Mouse (Mus musculus) heart, postnatal 25 days (tissue): Measurements from ENCODE around the gene Rpl41. TPM values are rescaled to one million over a fixed set of nuclear protein-coding genes. Genes with fewer than 3 reads are reported as not detected.

ENCODE experiments used
- DNase-seq: peaks from one replicate; pipeline ENCODE4 v3.0.0; 2022; ENCODE audit warnings: low spot score
- intact Hi-C: fragments of 180-260 bp; cut with DNase I; formaldehyde crosslinking; loops from one replicate; pipeline ENCODE4 v1.15.1; 2025
- total RNA-seq, 2 experiments: library from RNA; stranded (reverse); gene quantifications; 2 replicates each; pipeline ENCODE4 v1.2.3; 2021

Gene Rpl41
- total RNA-seq, result 1,000 to 10,000 TPM; 1,495 to 1,582 TPM

DNA sequence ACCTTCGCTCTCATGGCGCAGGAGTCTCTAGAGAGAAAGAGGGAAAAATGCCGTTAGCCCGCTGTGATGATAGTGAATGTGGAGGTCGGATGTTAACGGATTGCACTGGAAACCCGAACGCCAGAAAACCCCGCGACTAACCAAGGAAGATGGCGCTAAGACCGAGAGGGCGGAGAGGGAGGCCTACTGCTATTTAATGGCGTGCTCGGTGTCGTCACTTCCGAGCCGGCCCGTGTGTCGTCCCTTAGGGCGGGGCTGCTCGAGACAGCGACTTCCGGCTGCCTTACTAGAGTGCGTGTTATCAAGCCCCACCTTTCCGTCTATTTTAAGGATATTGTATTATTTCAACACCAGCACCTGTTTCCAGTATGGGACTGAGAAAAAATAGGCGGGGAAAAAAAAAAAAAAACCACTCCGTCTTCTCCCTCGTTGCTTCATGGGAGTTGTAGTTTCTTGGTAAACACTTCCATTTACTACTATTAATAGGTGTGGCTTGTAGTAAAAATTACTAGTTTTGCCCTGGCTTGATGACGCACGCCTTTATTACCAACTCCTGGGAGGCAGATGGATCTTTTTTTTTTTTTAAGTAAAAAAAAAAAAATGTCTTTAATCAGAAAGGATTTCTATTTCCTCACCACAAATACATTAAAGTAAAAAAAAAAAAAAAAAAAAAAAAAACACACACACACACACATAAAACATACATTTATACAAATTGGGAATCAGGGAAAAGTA is at the start of gene Rpl41:
TSS of gene Rpl41 (minus strand) at position 359 of the 735 bp plus-strand sequence.
- intact Hi-C loops, result loop anchor here (5.0 kb wide), 1 partner anchor 52 kb away; the partner anchor contains the start of gene Myl6b
- peak; percentile 93 for DNase-seq

DNA sequence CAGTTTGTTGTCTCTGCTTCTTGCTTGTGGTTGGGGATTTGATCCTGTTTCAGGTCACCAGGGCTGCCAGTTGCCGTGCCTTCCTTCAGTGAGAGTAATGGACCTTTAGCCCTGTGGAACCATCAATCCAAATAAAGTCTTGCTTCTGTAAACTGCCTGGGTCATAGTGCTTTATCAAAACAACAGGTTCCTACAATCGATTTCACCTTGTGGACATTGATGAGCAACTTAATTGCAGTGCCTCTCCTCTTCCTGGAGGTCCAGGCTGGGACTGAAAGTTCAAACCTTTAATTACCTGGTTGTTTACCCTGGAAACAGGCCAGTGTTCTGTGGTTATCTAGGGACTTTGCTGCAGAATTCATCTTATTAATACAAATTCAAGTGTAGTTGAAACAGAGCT is 49.4 kb upstream of the Rpl41 start:
- no peak for DNase-seq
- intact Hi-C loops, result no loop called here

DNA sequence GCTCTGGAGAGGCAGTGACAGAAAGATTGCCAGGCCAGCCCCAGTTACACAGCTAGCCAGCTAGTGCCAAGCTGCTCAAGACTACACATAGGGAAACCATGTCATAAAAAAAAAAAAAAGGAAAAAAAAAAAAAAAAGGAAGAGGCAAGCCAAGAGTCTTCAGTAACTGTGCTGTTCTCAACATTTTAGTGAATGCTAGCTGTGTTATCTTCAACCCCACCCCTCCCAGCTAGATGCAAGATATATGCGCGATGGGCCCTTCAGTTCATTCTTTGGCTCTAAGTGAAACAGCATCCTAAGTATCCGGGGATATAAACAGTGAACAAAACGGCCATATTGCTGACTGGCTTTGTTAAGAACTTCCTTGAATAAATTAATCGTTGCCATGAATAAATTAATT is 43.7 kb upstream of the Rpl41 start:
- intact Hi-C loops, result no loop called here
- DNase-seq, result no peak

DNA sequence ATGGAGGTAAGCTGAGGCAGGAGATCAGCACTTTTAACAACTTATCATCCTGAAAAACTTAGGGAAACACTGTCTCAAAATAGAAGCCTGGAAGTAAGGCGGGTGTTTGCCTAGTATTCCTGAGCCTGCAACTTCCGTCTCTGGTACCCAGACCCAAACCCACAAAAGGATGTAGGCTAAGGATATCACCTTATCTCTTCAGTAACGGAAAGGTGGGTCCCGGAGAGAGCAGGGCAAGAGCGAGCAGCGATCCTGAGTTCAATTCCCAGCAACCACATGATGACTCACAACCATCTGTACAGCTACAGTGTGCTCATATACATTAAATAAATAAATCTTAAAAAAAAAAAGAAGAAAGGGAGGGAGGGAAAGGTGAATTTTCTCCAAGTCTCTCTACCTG is 42.3 kb upstream of the Rpl41 start:
- no peak for DNase-seq

DNA sequence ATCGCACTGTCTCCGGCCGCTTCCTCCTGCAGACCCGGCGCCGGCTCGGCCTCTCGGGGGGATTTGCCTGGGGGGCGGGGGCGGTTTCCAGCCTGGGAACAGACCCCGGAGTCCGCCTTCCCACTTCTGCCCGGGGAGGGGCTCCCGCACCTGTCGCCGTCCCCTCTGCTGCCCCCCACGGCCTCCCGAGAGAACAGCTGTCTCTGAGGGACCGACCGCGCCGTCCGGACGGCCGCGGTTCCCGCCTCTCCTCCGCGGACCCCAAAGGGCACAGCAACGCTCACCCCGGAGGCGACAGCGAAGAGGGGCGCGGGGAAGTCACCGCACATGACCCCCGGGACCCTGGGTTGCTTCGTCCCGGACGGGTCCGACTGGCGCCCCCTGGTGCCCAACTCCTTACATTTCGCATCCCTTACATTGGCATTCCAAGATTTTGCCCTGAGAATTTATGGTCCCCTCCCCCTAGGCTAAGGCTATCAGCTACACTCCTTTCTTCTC is 41.1 kb upstream of the Rpl41 start:
- DNase-seq, result peak; percentile 10
- intact Hi-C loops, result no loop called here

More for the DNA sequence above, 42.3 kb upstream of the Rpl41 start:
- intact Hi-C loops, result no loop called here

DNA sequence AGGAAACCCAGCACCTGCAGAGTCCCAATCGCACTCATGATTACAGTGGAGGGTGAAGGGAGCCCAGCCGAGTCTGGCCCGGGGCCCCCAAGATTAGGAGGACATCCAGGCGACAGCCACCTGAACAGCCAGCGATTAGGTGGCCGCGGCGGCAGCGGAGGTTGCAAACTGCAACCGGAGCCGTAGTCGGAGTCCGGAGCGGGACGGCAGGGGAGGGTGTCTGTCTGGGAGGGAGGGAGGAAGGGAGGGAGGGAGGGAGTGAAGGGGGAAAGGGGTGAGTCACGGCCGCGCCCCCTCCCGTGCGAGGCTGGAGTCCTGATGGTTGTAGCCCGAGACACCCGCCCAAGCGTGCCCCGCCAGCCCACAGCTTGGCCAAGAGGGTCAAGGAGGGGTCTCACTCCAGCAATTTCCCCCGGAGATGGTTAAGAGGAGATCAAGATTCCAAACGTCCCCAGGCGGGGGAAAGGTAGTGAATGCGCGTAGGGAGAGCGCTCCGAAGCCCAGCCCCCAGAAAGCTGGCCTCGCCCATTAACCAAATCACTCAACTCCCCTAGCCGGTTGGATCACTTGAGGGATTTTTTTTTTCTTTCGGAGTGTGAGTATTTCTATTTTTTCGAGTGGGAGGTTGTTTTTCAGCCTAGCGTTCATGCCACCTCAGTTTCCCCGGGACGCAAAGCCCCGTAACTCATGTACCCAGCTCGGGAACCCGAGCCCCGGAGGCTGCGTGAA is 40.5 kb upstream of the Rpl41 start, which contains the start of gene Erbb3:
TSS of gene Erbb3 (minus strand) at position 189 of the 729 bp plus-strand sequence.
- intact Hi-C loops, result no loop called here
- DNase-seq, result peak; percentile 20

DNA sequence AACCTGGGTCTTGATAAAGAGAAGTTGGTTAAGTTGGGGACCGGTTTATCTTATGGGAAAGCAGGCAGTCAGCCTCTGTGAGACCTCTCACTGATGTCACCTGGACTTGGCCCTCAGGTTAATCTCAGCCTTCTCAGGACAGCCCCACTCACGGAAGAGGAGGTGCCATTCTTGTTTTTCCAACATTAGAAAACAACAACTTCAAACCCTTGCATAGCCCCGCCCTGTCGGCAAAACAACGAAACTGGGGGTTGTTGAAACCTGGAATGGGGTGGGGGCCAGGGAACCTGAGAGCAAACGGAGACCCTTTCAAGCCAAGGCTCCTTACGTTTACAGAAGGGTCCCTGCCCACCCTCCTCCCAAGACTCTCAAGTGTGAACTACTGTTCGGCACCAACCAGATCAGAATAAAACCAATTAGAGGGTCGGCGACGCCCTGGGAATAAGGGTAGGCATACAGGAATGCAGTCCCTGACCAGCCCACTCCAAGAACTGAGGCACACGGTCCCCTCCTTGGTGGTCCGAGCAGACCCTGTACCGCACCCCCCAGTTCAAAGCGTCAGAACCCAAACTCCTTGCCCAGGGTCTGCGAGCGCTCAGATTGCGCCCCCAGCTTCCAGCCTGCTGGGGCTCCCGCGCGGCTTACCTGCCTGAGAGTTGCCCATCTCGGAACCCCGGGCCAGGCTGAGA is 39.8 kb upstream of the Rpl41 start:
- intact Hi-C loops, result no loop called here
- DNase-seq, result no peak

DNA sequence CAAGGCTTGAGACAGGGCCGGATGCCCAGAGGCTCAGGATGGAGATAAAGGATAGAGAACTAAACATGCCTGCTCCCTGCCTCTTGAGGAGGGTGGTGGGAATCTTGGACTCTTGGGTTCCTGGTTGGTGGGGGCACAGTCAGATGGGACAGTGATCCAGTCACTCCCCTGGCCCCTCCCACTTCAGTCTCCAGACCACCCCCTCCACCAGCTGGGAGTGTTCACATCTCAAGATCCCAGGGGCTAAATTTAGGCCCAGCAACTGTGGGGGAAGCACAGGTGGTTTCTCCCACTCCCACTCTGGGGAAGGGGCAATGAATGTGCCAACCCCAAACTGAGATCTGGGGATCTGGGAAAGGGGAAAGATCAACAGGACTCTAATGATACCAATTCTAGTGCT is 39.0 kb upstream of the Rpl41 start:
- intact Hi-C loops, result no loop called here
- DNase-seq, result no peak

DNA sequence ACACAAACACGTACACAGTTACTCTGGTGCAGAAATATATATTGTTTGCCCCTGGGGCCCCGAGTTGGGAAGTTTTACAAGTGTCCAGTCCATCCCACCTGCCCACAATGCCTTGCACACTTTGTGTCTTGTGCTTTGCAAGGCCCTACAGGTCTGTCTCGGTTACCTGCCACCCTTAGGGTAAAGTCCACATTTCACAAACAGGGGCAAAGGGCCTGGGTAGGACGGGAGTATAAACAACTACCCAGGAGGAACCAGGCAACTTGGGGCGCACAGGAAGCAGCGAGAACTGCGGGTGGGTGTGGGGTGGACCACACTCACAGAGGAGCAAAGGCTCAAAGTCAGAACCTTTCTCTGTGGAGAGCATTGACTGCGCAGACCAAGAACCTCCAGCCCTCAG is 38.6 kb upstream of the Rpl41 start:
- DNase-seq, result no peak
- intact Hi-C loops, result no loop called here

DNA sequence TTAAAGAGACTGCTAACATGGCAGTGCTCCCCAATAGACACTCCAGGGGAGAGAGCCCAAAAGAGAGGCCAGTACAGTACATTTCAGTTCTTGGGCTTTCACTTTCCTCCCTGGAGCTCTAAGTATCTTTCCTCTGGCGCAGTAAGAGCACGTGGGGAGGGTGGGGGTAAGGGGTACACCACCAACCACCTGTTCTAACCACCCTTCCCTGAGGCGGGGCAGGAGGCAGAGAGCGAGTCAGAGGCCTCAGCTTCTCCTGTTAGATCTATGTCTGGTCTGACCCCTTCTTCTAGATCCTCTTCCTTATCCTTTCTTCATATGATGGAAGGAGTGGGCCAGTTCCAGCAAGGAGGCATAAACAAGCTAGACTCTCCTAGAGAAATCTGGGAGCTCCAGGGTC is 38.0 kb upstream of the Rpl41 start:
- intact Hi-C loops, result no loop called here
- no peak for DNase-seq

DNA sequence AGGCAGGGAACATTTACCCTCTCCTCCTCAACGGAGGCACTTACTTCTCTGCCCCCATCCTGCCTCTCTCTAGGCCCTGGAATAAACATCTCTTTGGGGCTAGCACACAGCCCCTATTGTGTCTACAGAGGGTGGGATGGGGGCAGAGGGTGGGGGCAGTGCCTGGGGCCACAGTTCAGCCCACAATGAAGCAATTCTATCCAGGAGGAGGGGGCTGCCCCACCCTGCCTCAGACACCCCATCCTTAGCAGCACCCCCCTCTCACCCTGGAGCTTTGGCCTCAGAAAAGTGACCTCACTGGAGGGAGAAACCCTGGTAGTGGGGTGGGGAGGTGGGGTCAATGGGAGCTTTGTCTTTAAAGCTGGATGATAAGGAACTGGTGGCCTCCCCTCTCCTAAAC is 37.4 kb upstream of the Rpl41 start:
- no peak for DNase-seq
- intact Hi-C loops, result no loop called here

DNA sequence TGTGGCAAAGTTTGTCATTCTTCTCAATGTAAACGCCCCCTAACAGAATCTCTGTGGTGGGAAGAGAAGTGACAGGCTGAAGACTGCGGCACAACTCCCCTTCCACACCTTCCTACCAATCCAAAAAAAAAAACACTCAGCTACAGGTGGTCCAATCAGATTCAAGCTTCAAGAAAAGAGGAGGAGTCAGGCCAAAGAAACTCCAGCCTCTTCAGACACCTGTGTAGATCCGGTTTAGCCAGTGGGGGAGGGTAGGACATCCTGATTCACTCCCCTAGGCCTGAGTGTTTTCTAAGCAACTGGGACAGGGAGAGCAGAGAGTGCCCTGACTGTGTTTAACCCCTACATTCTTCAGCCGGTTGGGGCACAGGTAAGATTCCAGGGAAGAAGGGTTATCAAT is 35.3 kb upstream of the Rpl41 start:
- intact Hi-C loops, result no loop called here
- no peak for DNase-seq

DNA sequence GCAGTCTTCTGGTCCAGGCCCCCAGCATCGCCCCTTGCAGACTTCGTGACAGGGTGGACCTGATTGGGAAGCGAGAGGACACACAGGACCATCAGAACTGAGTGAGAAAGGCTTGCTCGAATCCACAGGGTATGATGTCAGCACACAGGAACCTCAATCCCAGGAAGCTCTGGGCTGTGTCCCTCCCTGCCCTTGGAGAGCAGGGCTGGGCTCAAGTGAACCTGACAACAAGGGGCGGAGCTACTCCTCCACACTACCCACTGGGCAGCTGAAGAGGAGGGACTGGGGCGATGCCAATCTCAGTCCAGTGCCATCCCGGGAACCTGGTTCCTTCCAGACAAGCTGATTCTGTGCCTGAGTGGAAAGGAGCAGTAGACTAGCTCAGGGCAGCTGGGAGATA is 34.5 kb upstream of the Rpl41 start:
- peak; percentile 48 for DNase-seq
- intact Hi-C loops, result no loop called here

DNA sequence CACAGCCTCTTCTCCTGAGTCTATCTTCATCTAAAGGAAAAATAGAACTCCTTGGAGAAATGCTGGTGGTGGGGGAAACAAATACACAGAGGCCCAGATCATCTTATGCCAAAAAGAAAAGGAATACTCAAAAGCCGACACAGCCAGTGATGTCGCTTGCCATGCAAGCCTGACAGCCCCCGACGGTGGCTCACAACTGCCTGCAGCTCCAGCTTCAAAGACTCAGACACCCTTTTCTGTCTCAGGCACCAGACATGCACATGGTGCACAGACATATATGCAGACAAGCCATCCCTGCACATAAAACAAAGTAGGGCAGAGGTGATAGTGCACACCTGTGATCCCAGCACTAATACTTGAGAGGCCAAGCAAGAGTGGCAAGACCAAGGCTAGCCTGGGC is 30.6 kb upstream of the Rpl41 start:
- DNase-seq, result no peak
- intact Hi-C loops, result no loop called here

DNA sequence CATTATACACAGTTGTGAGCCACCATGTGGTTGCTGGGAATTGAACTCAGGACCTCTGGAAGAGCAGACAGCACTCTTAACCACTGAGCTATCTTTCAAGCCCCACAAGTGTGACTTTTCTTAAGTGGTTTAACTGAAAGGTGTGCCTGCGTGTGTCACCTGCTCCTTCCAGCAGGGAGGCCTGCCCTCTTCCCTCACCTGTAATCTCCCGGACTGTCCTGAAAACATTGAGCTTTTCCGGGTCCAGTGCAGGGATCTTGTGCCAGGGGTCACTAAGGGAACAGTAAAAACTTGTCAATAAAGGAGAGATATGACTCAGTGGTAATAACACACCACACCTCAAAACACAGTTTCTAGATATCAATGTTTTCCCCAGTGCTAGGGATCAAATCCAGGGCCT is 30.2 kb upstream of the Rpl41 start:
- no peak for DNase-seq
- intact Hi-C loops, result no loop called here

DNA sequence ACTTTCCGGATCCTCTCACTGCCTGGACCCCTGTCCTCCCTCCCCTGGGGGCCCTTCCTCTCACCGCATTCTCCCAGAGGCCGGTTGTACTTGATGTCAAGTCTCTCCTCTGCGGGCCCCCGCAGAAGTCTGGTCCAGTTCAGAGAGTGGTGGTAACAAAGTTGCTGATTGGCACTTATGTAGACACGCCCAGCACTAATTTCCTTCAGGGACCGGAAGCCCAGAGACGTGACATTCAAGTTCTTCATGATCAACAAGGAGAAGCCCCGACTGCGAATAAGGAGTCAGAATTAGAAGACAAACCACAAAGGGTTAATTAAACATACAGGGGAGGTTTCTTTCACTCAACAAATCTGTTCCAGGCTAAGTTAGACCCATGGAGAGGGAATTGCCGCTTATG is 29.2 kb upstream of the Rpl41 start:
- DNase-seq, result no peak
- intact Hi-C loops, result no loop called here

DNA sequence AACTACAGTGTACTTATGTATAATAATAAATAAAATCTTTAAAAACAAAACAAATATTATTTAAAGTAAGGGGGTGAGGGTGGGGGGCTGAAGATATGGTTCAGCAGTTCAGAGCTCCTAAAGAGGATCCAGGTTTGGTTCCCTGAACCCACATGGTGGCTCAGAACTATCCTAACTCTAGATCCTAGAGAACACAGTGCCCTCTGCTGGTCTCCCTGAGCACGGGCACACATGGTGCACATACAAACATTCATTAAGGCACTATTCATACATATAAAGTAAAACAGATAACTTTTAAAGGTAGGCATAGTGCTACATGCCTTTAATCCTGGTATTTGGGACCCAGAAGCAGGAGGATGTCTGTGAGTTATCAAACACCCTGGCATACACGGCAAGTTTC is 26.0 kb upstream of the Rpl41 start:
- intact Hi-C loops, result no loop called here
- DNase-seq, result no peak

DNA sequence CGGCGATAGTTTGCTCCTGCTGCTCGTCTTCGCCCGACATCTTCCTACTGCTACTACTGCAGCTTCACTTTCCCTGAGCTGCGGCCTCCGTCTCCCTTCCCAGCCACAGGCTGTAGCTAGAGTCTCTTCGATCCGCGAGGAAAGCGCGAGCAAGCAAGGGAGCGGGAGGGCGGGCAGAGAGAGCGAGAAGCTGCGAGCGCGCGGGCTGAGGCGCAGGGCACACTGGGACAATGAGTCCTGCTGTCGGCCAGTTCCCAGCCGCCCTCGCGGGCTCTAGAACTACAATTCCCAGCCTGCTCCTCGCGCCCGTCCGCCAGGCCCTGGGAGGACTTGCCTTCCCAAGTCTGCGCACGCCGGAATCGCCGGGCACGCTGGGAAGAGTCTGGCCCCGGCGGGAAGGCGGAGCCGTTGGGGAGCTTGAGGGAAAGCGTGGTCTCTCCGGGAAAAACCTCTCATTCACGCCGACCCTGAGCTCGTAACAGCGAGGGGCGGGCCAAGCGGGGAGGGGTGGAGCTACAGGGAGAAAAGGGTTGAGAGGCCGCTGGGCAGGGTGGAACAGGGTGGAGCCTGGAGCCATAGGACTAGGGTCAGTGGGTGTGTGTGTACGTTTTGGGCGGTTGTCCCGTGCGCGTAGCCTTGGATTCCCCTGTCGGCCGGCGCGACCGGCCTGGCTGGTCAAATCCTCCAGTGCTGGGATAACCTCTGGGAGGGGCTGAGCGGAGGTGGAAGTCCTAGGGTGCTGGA is 16.9 kb upstream of the Rpl41 start, which contains the start of gene Pa2g4:
TSS of gene Pa2g4 (minus strand) at position 200 of the 744 bp plus-strand sequence.
- peak; percentile 99 for DNase-seq
- intact Hi-C loops, result loop anchor here (5.0 kb wide), 1 partner anchor 106 kb away; the partner anchor contains the start of gene Suox

DNA sequence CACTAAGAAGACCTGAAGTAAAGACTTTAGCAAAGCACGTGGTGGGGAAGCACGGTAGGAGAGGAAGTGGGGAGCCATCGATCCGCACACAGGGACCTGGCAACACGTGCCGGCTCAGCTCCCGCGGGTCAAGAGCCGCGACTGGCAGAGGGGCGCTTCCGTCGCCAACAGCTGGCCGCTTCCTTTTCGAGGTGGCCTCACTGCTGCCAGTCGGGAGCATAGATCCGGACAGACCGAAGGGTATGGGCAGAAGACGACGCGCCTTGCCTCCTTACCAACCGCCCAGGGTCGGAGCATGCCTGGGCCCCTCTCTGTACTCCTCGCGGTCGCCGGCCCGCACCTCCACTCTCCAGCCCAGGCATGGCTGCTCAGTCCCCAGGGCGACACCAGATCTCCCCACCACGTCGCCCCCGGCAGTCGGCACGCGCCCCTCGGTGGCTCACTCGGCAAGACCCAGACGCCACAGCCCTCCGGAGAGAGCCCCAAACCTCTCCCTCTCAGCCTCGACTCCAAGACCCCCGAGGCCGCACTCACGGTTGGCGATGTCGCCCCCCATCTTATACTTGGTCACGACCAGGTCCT is 16.2 kb upstream of the Rpl41 start:
- DNase-seq, result peak; percentile 23
- intact Hi-C loops, result loop anchor here (5.0 kb wide), 1 partner anchor 107 kb away; the partner anchor contains the start of gene Suox
